Comparison of ENCODE assay signal across 12 mouse cellular contexts in the genomic region with DNA sequence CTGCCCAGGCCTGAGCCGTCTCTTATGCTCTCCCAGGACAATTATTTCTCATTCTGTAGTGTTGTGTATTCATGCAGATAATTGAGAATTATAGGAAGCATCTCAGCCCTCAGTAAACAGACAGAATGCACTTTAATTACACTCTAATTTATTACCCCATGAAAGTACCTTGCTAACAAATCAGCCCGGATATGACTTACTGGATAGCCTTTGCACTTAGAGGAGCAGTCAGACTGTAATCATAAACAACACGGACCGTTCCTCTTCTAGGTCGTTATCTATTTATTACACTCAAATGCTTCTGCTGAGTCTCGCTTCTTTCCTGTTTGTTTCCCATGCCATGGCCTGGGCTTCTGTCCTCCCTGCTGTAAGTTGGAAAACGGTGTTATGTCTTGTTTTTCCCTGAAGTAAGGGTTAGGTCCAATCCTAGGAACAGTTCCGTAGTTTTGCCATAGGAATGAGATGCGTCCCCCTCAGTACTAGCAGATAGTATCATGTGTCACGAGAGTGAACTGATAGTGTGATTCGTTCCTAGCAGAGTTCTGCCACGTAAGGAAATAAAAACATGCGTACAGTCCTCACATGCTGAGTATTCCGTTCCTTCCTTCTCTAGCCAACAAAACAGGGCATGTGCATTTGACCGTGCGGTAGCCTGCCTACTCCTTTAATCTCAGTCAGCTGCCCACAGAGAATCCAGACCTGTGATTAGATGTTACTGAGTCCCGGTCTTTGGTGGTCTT. TPM values are rescaled to one million over a fixed set of nuclear protein-coding genes. Genes with fewer than 3 reads are reported as not detected.
DNase-seq lines count a peak whose midpoint lies in the region; ATAC-seq and TF ChIP-seq lines count a peak whose summit lies in the region.
"Had no signal": no experiment of that assay in that cellular context is flagged by ENCODE, and none has a peak within 500 bp of the region (broad histone marks: within the 10 kb centered on the region; RNA-seq: fewer than 3 reads in every experiment).

No protein-coding gene starts in this region.

- H3K4me1 ChIP-seq in heart, adult 2 months (ENCODE audit: control insufficient read depth, insufficient read depth, low read length): peaks cover 2% of the 10 kb centered on the region
- H3K4me1 ChIP-seq in midbrain, embryonic 11.5 days (ENCODE audit: control insufficient read depth, insufficient read depth, low read length): peaks cover 10% of the 10 kb centered on the region; the same call in 1 of the 2 replicates
- peaks cover 17% of the 10 kb centered on the region; the same call in 1 of the 2 replicates for H3K4me1 ChIP-seq in midbrain, embryonic 15.5 days
- peaks cover 7% of the 10 kb centered on the region; the same call in 1 of the 2 replicates for H3K4me1 ChIP-seq in kidney, postnatal 0 days (replicated peaks; ENCODE audit: insufficient read depth, low read length)

- H3K79me2 ChIP-seq in heart, adult 2 months (replicated peaks; ENCODE audit: control insufficient read depth, insufficient read depth, low read length): peaks cover 3% of the 10 kb centered on the region; the same call in 1 of the 2 replicates

- TF ChIP-seq EP300 in heart, adult 2 months (IDR thresholded peaks at IDR 0.05; ENCODE audit: insufficient read depth, low read depth, low read length): no peak

- intact Hi-C loops in heart, adult 2 months (cut with DNase I): no loop called here
- intact Hi-C loops in heart, postnatal 14 days (cut with DNase I): no loop called here

- H3K4me3 ChIP-seq in heart, adult 2 months: no peak overlapping the region
- no peak overlapping the region for H3K4me3 ChIP-seq in midbrain, embryonic 11.5 days (ENCODE audit: low read depth, low read length)
- no peak overlapping the region for H3K4me3 ChIP-seq in midbrain, embryonic 15.5 days
- H3K4me3 ChIP-seq in kidney, postnatal 0 days (replicated peaks; ENCODE audit: low read depth, low read length): no peak overlapping the region
- H3K4me3 ChIP-seq: lung, embryonic 15.5 days; midbrain, embryonic 12.5 days had no signal

- H3K27me3 ChIP-seq in heart, adult 2 months (ENCODE audit: control insufficient read depth, insufficient read depth, low read length): no peaks in the 10 kb centered on the region
- H3K27me3 ChIP-seq in midbrain, embryonic 11.5 days (ENCODE audit: control insufficient read depth, insufficient read depth, low read length): no peaks in the 10 kb centered on the region
- no peaks in the 10 kb centered on the region for H3K27me3 ChIP-seq in midbrain, embryonic 15.5 days (replicated peaks)
- no peaks in the 10 kb centered on the region for H3K27me3 ChIP-seq in kidney, postnatal 0 days (ENCODE audit: insufficient read depth, low read length)
- H3K27me3 ChIP-seq: lung, embryonic 15.5 days; midbrain, embryonic 12.5 days had no signal

- no peak for DNase-seq in heart, adult 2 months
- no peak for DNase-seq in heart, postnatal 14 days
- peak; percentile 64 for DNase-seq in midbrain, embryonic 11.5 days (ENCODE audit: low spot score, missing footprints)
- DNase-seq in kidney, postnatal 0 days (ENCODE audit: low spot score): peak; percentile 40
- DNase-seq in retina, postnatal 1 day: peak; percentile 78
- no peak for DNase-seq in thymus, postnatal 36 days
- DNase-seq: cerebellum, postnatal 25 days; heart, postnatal 4 days; thymus, postnatal 14 days had no signal

- no peaks in the 10 kb centered on the region for H3K36me3 ChIP-seq in heart, adult 2 months (ENCODE audit: control insufficient read depth, insufficient read depth, low read length)
- H3K36me3 ChIP-seq in midbrain, embryonic 11.5 days (ENCODE audit: control insufficient read depth, insufficient read depth, low read length): no peaks in the 10 kb centered on the region
- no peaks in the 10 kb centered on the region for H3K36me3 ChIP-seq in midbrain, embryonic 15.5 days (replicated peaks)
- H3K36me3 ChIP-seq in kidney, postnatal 0 days (ENCODE audit: insufficient read depth, low read length): no peaks in the 10 kb centered on the region
- H3K36me3 ChIP-seq: lung, embryonic 15.5 days; midbrain, embryonic 12.5 days had no signal

- no peak for TF ChIP-seq POLR2A in heart, adult 2 months (IDR thresholded peaks at IDR 0.05; ENCODE audit: insufficient read depth, low read depth, low read length)

- ATAC-seq in midbrain, embryonic 11.5 days (ENCODE audit: low FRiP score): no peak
- no peak for ATAC-seq in midbrain, embryonic 15.5 days (replicated peaks)
- peak; percentile 52; the same call in 1 of the 2 replicates for ATAC-seq in kidney, postnatal 0 days (replicated peaks; ENCODE audit: low FRiP score, low read depth)

- WGBS in heart, adult 2 months: 55% methylated on average over 17 of the region's 17 CpGs
- 62% methylated on average over 17 of the region's 17 CpGs for WGBS in midbrain, embryonic 11.5 days
- WGBS in midbrain, embryonic 15.5 days: 46% methylated on average over 17 of the region's 17 CpGs
- WGBS in kidney, postnatal 0 days: 26% methylated on average over 17 of the region's 17 CpGs

- no peak overlapping the region for H3K27ac ChIP-seq in heart, adult 2 months
- H3K27ac ChIP-seq in midbrain, embryonic 11.5 days (ENCODE audit: low read depth, low read length): no peak overlapping the region
- H3K27ac ChIP-seq in midbrain, embryonic 15.5 days: no peak overlapping the region
- H3K27ac ChIP-seq in kidney, postnatal 0 days: peak overlapping the region; percentile 25; the same call in 1 of the 2 replicates
- H3K27ac ChIP-seq: lung, embryonic 15.5 days; midbrain, embryonic 12.5 days had no signal

- H3K4me2 ChIP-seq in midbrain, embryonic 11.5 days: no peak overlapping the region
- no peak overlapping the region; the same call in 1 of the 2 replicates for H3K4me2 ChIP-seq in midbrain, embryonic 15.5 days
- peak overlapping the region; percentile 35 for H3K4me2 ChIP-seq in kidney, postnatal 0 days (ENCODE audit: low read length)
- H3K4me2 ChIP-seq: lung, embryonic 15.5 days; midbrain, embryonic 12.5 days had no signal

- no peak for TF ChIP-seq CTCF in heart, adult 2 months (IDR thresholded peaks at IDR 0.05)
- TF ChIP-seq CTCF in kidney, postnatal 0 days (IDR thresholded peaks at IDR 0.05; ENCODE audit: low read depth): no peak

- 0 out of 2 replicates have a peak overlapping the region, but pooled peaks have one; percentile 30 for H3K9ac ChIP-seq in heart, adult 2 months (ENCODE audit: low read depth, low read length)
- no peak overlapping the region for H3K9ac ChIP-seq in midbrain, embryonic 11.5 days (ENCODE audit: low read length)
- no peak overlapping the region for H3K9ac ChIP-seq in midbrain, embryonic 15.5 days
- H3K9ac ChIP-seq in kidney, postnatal 0 days (ENCODE audit: low read depth, low read length): 0 out of 2 replicates have a peak overlapping the region, but pooled peaks have one; percentile 5
- H3K9ac ChIP-seq: lung, embryonic 15.5 days; midbrain, embryonic 12.5 days had no signal

- no peaks in the 10 kb centered on the region for H3K9me3 ChIP-seq in midbrain, embryonic 11.5 days (ENCODE audit: control insufficient read depth, low read length)
- H3K9me3 ChIP-seq in midbrain, embryonic 15.5 days: no peaks in the 10 kb centered on the region
- H3K9me3 ChIP-seq in kidney, postnatal 0 days (replicated peaks; ENCODE audit: low read length): no peaks in the 10 kb centered on the region
- H3K9me3 ChIP-seq: lung, embryonic 15.5 days; midbrain, embryonic 12.5 days had no signal

RNA-seq across cellular contexts. Expression of a gene that starts 24.3 kb away (rescaled TPM):
- 10 to 100 TPM; 31.1 to 33.7 TPM for total RNA-seq in heart, adult 2 months (2021)
- 16.6 and 27.0 TPM in 2 replicates for polyA plus RNA-seq in heart, adult 2 months (2012; rRNA removed)
- total RNA-seq in heart, postnatal 14 days (2021): 10 to 100 TPM; 23.7 to 27.3 TPM
- 14.7 and 16.6 TPM in 2 replicates for polyA plus RNA-seq in midbrain, embryonic 11.5 days (2014; fragmentation: Nextera tagmentation; extraction: Ambion mirVana)
- 17.4 and 17.6 TPM in 2 replicates for polyA plus RNA-seq in midbrain, embryonic 15.5 days (2015; fragmentation: Nextera tagmentation; extraction: Ambion mirVana)
- 13.7 and 15.6 TPM in 2 replicates for polyA plus RNA-seq in kidney, postnatal 0 days (2015; fragmentation: Nextera tagmentation; extraction: Ambion mirVana)

Comparison
In these comparisons a context has a peak if more than half of its experiments do, and no peak if none do; other contexts are left out.
1. DNase-seq: peak in midbrain, embryonic 11.5 days (single experiment), kidney, postnatal 0 days (single experiment) and retina, postnatal 1 day (single experiment); none in heart, adult 2 months (0 of 2), heart, postnatal 14 days (0 of 2) and thymus, postnatal 36 days (0 of 2).
2. H3K9ac ChIP-seq: peak in heart, adult 2 months (single experiment) and kidney, postnatal 0 days (single experiment); none in midbrain, embryonic 11.5 days (single experiment) and midbrain, embryonic 15.5 days (single experiment).